Mouse (Mus musculus): ENCODE results near the gene Fam129a.

DNA sequence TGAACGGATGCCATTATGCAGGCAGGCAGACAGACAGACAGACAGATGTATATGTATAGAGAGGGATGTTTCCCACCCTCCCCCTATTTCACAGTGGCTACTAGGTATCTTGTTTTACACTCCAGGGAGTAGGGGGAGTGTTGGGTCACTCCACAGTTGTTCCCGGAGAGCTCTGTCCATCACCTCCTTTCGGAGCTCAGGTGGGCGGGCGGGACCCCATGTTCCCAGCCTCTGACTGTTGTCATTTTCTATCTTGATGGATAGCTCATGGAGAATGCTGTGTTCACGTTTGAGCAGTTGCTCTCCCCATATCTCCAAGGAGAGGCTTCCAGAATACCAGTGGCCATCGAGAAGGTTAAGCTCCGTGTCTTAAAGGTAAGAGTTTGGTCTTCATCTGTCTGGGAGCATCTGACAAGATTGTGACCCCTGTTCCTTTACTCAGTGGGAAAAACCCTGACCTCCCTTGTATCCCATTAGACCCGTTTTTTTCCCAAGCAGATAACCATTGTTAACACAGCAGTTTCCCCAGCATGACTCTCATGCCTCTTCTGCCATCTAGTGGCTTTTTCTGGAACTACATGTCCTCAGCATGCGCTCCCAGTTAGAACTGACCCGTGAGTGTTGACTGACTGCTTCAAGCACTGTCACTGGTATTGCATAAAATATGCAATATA is 134.9 kb downstream of the Fam129a start:
- no peak for TF ChIP-seq CTCF (IDR thresholded peaks at IDR 0.05; ENCODE audit: borderline replicate concordance, control insufficient read depth, extremely low read depth, insufficient read depth, low read length, poor library complexity)
- no peak for TF ChIP-seq POLR2A (IDR thresholded peaks at IDR 0.05; ENCODE audit: control insufficient read depth, extremely low read depth, insufficient read depth, low read length, poor library complexity)

Data from thymus, adult 2 months (tissue).